Mouse (Mus musculus) MEL (cell line): Measurements from ENCODE around the gene Flt3l. TPM values are rescaled to one million over a fixed set of nuclear protein-coding genes. Genes with fewer than 3 reads are reported as not detected.
A peak's percentile ranks its signal among the peaks of the same experiment; 100 is the strongest.

Source experiments
- DNase-seq: peaks from one replicate; pipeline ENCODE4 v3.0.0; 2011; ENCODE audit warnings: low read depth, low spot score
- H3K27ac ChIP-seq: 2 replicates; pipeline ENCODE4 v1.5.1; 2012; ENCODE audit warnings: low read depth, mild to moderate bottlenecking, control low read depth, low read length, moderate library complexity; ENCODE audit not compliant: control insufficient read depth
- H3K27me3 ChIP-seq, 2 experiments: fragments of 150-350 bp in 1 of 2; sonication (generic) in 1 of 2; 2 replicates each; pipeline ENCODE4 v1.6.1; 2012; ENCODE audit warnings: low read length in 2 of 2, mild to moderate bottlenecking in 2 of 2, improper control_type of control experiment in 1 of 2, moderate library complexity in 1 of 2; ENCODE audit not compliant: insufficient read depth in 2 of 2, control insufficient read depth in 1 of 2
- H3K36me3 ChIP-seq, 2 experiments: 2 replicates each; pipeline ENCODE4 v1.6.1; 2012 to 2014; ENCODE audit warnings: low read length in 2 of 2, improper control_type of control experiment in 1 of 2, inconsistent platforms in 1 of 2, mild to moderate bottlenecking in 1 of 2; ENCODE audit not compliant: insufficient read depth in 2 of 2, control insufficient read depth in 1 of 2
- H3K4me1 ChIP-seq, 2 experiments: fragments of 150-350 bp in 1 of 2; sonication (generic) in 1 of 2; 2 replicates each; pipeline ENCODE4 v1.6.1; 2012; ENCODE audit warnings: low read length in 2 of 2, improper control_type of control experiment in 1 of 2, mild to moderate bottlenecking in 1 of 2; ENCODE audit not compliant: insufficient read depth in 2 of 2, control insufficient read depth in 1 of 2
- H3K4me3 ChIP-seq, 2 experiments: fragments of 150-350 bp in 1 of 2; sonication (generic) in 1 of 2; 2 replicates each; pipeline ENCODE4 v1.5.1; 2012; ENCODE audit warnings: low read depth in 2 of 2, low read length in 2 of 2, mild to moderate bottlenecking in 2 of 2, moderate library complexity in 2 of 2, control low read depth in 1 of 2, improper control_type of control experiment in 1 of 2; ENCODE audit not compliant: control insufficient read depth in 1 of 2, insufficient read depth in 1 of 2
- H3K79me2 ChIP-seq: 2 replicates; pipeline ENCODE4 v1.6.1; 2012; ENCODE audit warnings: mild to moderate bottlenecking, low read length, moderate library complexity; ENCODE audit not compliant: control insufficient read depth, poor library complexity, insufficient read depth
- H3K9ac ChIP-seq: 2 replicates; pipeline ENCODE4 v1.6.1; 2012; ENCODE audit warnings: low read depth, mild to moderate bottlenecking, control low read depth, low read length, moderate library complexity; ENCODE audit not compliant: control insufficient read depth, poor library complexity, severe bottlenecking
- H3K9me3 ChIP-seq: fragments of 150-350 bp; sonication (generic); replicated peaks from 2 replicates; pipeline ENCODE4 v1.6.1; 2012; ENCODE audit warnings: mild to moderate bottlenecking, low read length, improper control_type of control experiment, moderate library complexity; ENCODE audit not compliant: insufficient read depth
- BHLHE40 ChIP-seq: IDR thresholded peaks from 2 replicates; pipeline ENCODE4 v1.6.1; 2012; ENCODE audit warnings: low read depth, mild to moderate bottlenecking, inconsistent platforms, low read length, improper control_type of control experiment, borderline replicate concordance
- CHD2 ChIP-seq: IDR thresholded peaks from 2 replicates; pipeline ENCODE4 v1.6.1; 2011; ENCODE audit warnings: low read length, improper control_type of control experiment
- CTCF ChIP-seq, 3 experiments: IDR thresholded peaks in 2 of 3; conservative IDR thresholded peaks in 1 of 3; 2 replicates each; pipeline ENCODE4 v1.5.1; 2011 to 2012; ENCODE audit warnings: low read length in 3 of 3, low read depth in 2 of 3, mild to moderate bottlenecking in 2 of 3, improper control_type of control experiment in 1 of 3, inconsistent platforms in 1 of 3, mixed read lengths in 1 of 3, moderate library complexity in 1 of 3; ENCODE audit not compliant: control insufficient read depth in 1 of 3, insufficient read depth in 1 of 3, poor library complexity in 1 of 3, severe bottlenecking in 1 of 3
- E2F4 ChIP-seq: IDR thresholded peaks from 2 replicates; pipeline ENCODE4 v1.6.1; 2011; ENCODE audit warnings: low read depth, low read length, improper control_type of control experiment, borderline replicate concordance
- ELF1 ChIP-seq: IDR thresholded peaks from 2 replicates; pipeline ENCODE4 v1.6.1; 2014; ENCODE audit warnings: low read depth, mild to moderate bottlenecking, inconsistent platforms, low read length, improper control_type of control experiment, moderate library complexity
- GABPA ChIP-seq: IDR thresholded peaks from 2 replicates; pipeline ENCODE4 v1.6.1; 2012; ENCODE audit warnings: low read depth, mild to moderate bottlenecking, inconsistent platforms, low read length, improper control_type of control experiment, moderate library complexity
- GATA1 ChIP-seq: IDR thresholded peaks from 2 replicates; pipeline ENCODE4 v1.6.1; 2011; ENCODE audit warnings: low read depth, low read length, improper control_type of control experiment
- HCFC1 ChIP-seq: IDR thresholded peaks from 2 replicates; pipeline ENCODE4 v1.6.1; 2012; ENCODE audit warnings: low read depth, mild to moderate bottlenecking, inconsistent platforms, low read length, improper control_type of control experiment, moderate library complexity
- MAX ChIP-seq: IDR thresholded peaks from 2 replicates; pipeline ENCODE4 v1.6.1; 2011; ENCODE audit warnings: low read length, improper control_type of control experiment
- NELFE ChIP-seq: IDR thresholded peaks from 2 replicates; pipeline ENCODE4 v1.6.1; 2011; ENCODE audit warnings: low read depth, low read length, improper control_type of control experiment
- NRF1 ChIP-seq: IDR thresholded peaks from 2 replicates; pipeline ENCODE4 v1.6.1; 2014; ENCODE audit warnings: low read depth, mild to moderate bottlenecking, inconsistent platforms, low read length, improper control_type of control experiment, moderate library complexity; ENCODE audit not compliant: poor library complexity, insufficient read depth, severe bottlenecking
- POLR2A ChIP-seq, 2 experiments: IDR thresholded peaks; 2 replicates each; pipeline ENCODE4 v1.6.1; 2011 to 2012; ENCODE audit warnings: low read length in 2 of 2, mild to moderate bottlenecking in 2 of 2, control low read depth in 1 of 2, improper control_type of control experiment in 1 of 2, low read depth in 1 of 2, moderate library complexity in 1 of 2; ENCODE audit not compliant: control insufficient read depth in 1 of 2, insufficient read depth in 1 of 2, poor library complexity in 1 of 2
- POLR2AphosphoS2 ChIP-seq: IDR thresholded peaks from 2 replicates; pipeline ENCODE4 v1.6.1; 2011; ENCODE audit warnings: low read length, improper control_type of control experiment
- POLR2AphosphoS5 ChIP-seq: IDR thresholded peaks from 2 replicates; pipeline ENCODE4 v1.6.1; 2012; ENCODE audit warnings: low read depth, borderline replicate concordance, mild to moderate bottlenecking, inconsistent platforms, low read length, moderate library complexity, mixed read lengths
- SIN3A ChIP-seq: IDR thresholded peaks from 2 replicates; pipeline ENCODE4 v1.6.1; 2012; ENCODE audit warnings: low read length, improper control_type of control experiment, inconsistent platforms
- SMC3 ChIP-seq: IDR thresholded peaks from 2 replicates; pipeline ENCODE4 v1.6.1; 2011; ENCODE audit warnings: low read depth, low read length, improper control_type of control experiment
- TBP ChIP-seq: IDR thresholded peaks from 2 replicates; pipeline ENCODE4 v1.8.0; 2011; ENCODE audit warnings: low read depth, low read length, improper control_type of control experiment
- TCF12 ChIP-seq: IDR thresholded peaks from 2 replicates; pipeline ENCODE4 v1.6.1; 2014; ENCODE audit warnings: low read depth, mild to moderate bottlenecking, inconsistent platforms, low read length, improper control_type of control experiment, moderate library complexity
- ZMIZ1 ChIP-seq: IDR thresholded peaks from 2 replicates; pipeline ENCODE4 v1.6.1; 2012; ENCODE audit warnings: low read depth, mild to moderate bottlenecking, inconsistent platforms, low read length, improper control_type of control experiment, moderate library complexity
- polyA plus RNA-seq, 2 experiments: library from polyadenylated mRNA; stranded (reverse) in 1 of 2; unstranded in 1 of 2; fragments of >175 nt in 1 of 2; fragments of >200 nt in 1 of 2; gene quantifications; 2 replicates each; pipeline versions ENCODE4 v1.2.1 to v1.2.4; 2012; ENCODE audit warnings: low replicate concordance in 2 of 2, low read depth in 1 of 2; ENCODE audit not compliant: insufficient read length in 2 of 2, insufficient read depth in 1 of 2, missing spikeins in 1 of 2
- total RNA-seq: library from RNA; depleted of rRNA; stranded (reverse); fragments of 300-350 nt; gene quantifications from 2 replicates; pipeline ENCODE4 v1.2.3, GENCODE M21; 2012

Gene Flt3l
- total and polyA plus RNA-seq, 3 experiments, result 13.0 to 35.4 TPM; not detected in 1

DNA sequence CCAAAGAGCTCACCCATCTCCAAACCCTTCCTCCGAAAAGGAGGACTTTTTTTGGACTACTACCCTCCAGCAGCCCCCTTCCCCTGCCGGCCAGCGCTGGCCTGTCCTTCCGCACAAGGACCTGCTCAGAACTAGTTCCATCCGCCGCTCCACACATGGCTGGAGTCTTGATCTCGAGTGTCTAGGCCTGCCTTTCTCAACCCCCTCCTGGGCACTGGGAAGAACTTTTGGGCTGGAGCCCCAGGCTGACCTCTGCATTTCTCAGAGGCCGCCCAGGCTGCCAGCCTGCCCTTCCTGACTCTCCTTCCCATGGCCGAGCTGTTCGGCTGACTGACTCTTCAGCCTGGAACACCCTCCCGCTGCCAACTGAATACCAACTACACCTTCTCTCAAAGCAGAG lies 46.4 kb upstream of the Flt3l start:
- no peak for DNase-seq
- TF ChIP-seq POLR2A (IDR thresholded peaks at IDR 0.05; ENCODE audit: control insufficient read depth in 1 of 2, insufficient read depth in 1 of 2, low read depth in 1 of 2, low read length in 2 of 2, poor library complexity in 1 of 2), result peak in 1 of 2 experiments; percentile 15; a peak in 1 of 4 replicates
- no peak for TF ChIP-seq GABPA
- Histone ChIP-seq H3K27ac (no peak overlapping the region), H3K27me3 (no peaks in the 10 kb centered on the region), H3K9me3 (no peaks in the 10 kb centered on the region), H3K4me1 (peaks cover 0 to 5% of the 10 kb centered on the region in 2 experiments; a peak in 2 of 4 replicates), H3K79me2 (no peaks in the 10 kb centered on the region), H3K9ac (peak overlapping the region; percentile 74), H3K4me3 (peak overlapping the region; percentile 36 to 48), H3K36me3 (peaks cover 0 to 3% of the 10 kb centered on the region in 2 experiments; a peak in 2 of 4 replicates)

DNA sequence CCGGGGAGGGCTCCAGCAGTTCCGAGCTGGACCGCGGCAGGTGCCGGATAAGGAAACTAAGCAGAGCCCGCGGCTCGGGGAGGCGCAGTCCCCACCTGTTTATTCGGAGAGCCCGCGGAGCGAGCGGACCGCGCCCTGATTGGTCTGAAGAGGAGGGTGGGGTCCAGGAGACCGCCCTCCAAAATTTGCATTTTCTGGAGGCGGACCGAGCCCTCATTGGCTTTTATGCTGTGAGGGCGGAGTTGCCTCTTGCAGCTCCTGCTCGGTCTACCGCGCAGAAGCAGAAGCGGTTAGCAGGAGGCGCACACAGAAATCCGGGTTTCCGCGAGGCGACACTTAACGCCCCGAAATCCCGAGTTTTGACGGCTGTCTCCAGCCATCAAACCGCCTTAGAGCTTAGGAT lies 46.0 kb upstream of the Flt3l start:
- H3K27ac ChIP-seq, result no peak overlapping the region
- no peaks in the 10 kb centered on the region for H3K9me3 ChIP-seq
- H3K4me3 ChIP-seq, result peak overlapping the region; percentile 53 to 54
- DNase-seq, result peak; percentile 97
- H3K79me2 ChIP-seq, result no peaks in the 10 kb centered on the region
- peak overlapping the region; percentile 74 for H3K9ac ChIP-seq
- peaks cover 0 to 5% of the 10 kb centered on the region in 2 experiments; a peak in 2 of 4 replicates for H3K4me1 ChIP-seq
- no peaks in the 10 kb centered on the region for H3K27me3 ChIP-seq
- H3K36me3 ChIP-seq, result peaks cover 0 to 3% of the 10 kb centered on the region in 2 experiments; a peak in 2 of 4 replicates
- TF ChIP-seq ELF1, result no peak
- no peak for TF ChIP-seq CHD2
- TF ChIP-seq SIN3A, result peak; percentile 69; the same call in 1 of the 2 replicates
- TF ChIP-seq GATA1, result no peak
- peak; percentile 74; the same call in 1 of the 2 replicates for TF ChIP-seq ZMIZ1
- TF ChIP-seq BHLHE40, result no peak
- TF ChIP-seq TCF12, result peak; percentile 39
- TF ChIP-seq E2F4, result peak; percentile 62; the same call in 1 of the 2 replicates
- no peak for TF ChIP-seq GABPA
- no peak for TF ChIP-seq SMC3
- TF ChIP-seq MAX, result peak; percentile 69
- TF ChIP-seq NELFE, result peak; percentile 81
- peak; percentile 66 for TF ChIP-seq NRF1
- TF ChIP-seq POLR2A (IDR thresholded peaks at IDR 0.05; ENCODE audit: control insufficient read depth in 1 of 2, insufficient read depth in 1 of 2, low read depth in 1 of 2, low read length in 2 of 2, poor library complexity in 1 of 2), result peak; percentile 56 to 90; a peak in 2 of 4 replicates
- 0 out of 2 replicates have a peak, but pooled peaks have one; percentile 46 for TF ChIP-seq TBP
- no peak for TF ChIP-seq CTCF (IDR thresholded peaks at IDR 0.05 in 2 of 3, conservative IDR thresholded peaks at IDR 0.05 in 1 of 3; ENCODE audit: control insufficient read depth in 1 of 3, insufficient read depth in 1 of 3, low read depth in 2 of 3, low read length in 3 of 3, poor library complexity in 1 of 3, severe bottlenecking in 1 of 3)
- peak; percentile 54; the same call in 1 of the 2 replicates for TF ChIP-seq POLR2AphosphoS2
- no peak for TF ChIP-seq POLR2AphosphoS5
- TF ChIP-seq HCFC1, result no peak; the same call in 1 of the 2 replicates
- TF ChIP-seq, all 39 proteins: peak for 10
